Mouse (Mus musculus): Measurements from ENCODE around the gene 6820408C15Rik. TPM values are rescaled to one million over a fixed set of nuclear protein-coding genes. Genes with fewer than 3 reads are reported as not detected.

Gene 6820408C15Rik
- 8.1 and 8.5 TPM in 2 replicates for polyA plus RNA-seq (2012; rRNA removed)

DNA sequence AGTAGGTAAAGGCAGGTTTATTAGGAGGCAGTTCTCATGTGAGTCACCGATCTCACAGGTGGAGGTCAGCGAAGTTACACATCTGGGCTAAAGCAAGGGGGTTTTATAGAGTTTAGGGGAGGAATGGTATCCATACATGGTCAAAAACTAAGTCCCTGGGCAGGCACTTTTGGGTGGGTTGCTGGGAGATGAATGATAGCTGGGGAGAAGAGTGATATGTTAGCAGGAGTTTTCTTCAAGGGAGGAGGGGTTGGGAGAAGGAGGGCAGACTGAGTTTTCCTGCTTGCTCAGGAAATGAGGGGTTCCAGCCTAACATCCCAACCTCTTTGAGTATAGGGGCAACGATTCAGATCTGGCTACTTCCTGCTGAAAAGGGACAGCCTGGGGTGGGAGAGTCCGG lies at the start of gene 6820408C15Rik:
Gene 6820408C15Rik, plus strand, starts transcription at position 301 of the 400 bp plus-strand sequence.
- 20% methylated on average over 4 of the region's 4 CpGs for WGBS
- TF ChIP-seq CTCF (IDR thresholded peaks at IDR 0.05; ENCODE audit: insufficient read depth, low read length) (no peak), POLR2A (IDR thresholded peaks at IDR 0.05; ENCODE audit: borderline replicate concordance, extremely low read depth, low read depth, low read length) (no peak)
- peak within 1 kb of the TSS; percentile 87 for H3K4me3 ChIP-seq (replicated peaks; ENCODE audit: extremely low read depth, low read depth, low read length)
- DNase-seq, result no peak
- peaks cover 6% of the 10 kb centered on the region; the same call in 1 of the 2 replicates for H3K4me1 ChIP-seq (ENCODE audit: control insufficient read depth, insufficient read depth, low read length)

- no peak for TF ChIP-seq POLR2A (IDR thresholded peaks at IDR 0.05; ENCODE audit: borderline replicate concordance, extremely low read depth, low read depth, low read length)
- TF ChIP-seq CTCF (IDR thresholded peaks at IDR 0.05; ENCODE audit: insufficient read depth, low read length), result no peak
- DNase-seq, result no peak
- H3K4me1 ChIP-seq (ENCODE audit: control insufficient read depth, insufficient read depth, low read length), result peaks cover 4% of the 10 kb centered on the region; the same call in 1 of the 2 replicates
- 68% methylated on average over 5 of the region's 5 CpGs for WGBS
- H3K4me3 ChIP-seq (replicated peaks; ENCODE audit: extremely low read depth, low read depth, low read length), result no peak overlapping the region
These were observed 47.5 kb upstream of the 6820408C15Rik start for GRCm38 (mm10) chr2:152367917-152368316.

DNA sequence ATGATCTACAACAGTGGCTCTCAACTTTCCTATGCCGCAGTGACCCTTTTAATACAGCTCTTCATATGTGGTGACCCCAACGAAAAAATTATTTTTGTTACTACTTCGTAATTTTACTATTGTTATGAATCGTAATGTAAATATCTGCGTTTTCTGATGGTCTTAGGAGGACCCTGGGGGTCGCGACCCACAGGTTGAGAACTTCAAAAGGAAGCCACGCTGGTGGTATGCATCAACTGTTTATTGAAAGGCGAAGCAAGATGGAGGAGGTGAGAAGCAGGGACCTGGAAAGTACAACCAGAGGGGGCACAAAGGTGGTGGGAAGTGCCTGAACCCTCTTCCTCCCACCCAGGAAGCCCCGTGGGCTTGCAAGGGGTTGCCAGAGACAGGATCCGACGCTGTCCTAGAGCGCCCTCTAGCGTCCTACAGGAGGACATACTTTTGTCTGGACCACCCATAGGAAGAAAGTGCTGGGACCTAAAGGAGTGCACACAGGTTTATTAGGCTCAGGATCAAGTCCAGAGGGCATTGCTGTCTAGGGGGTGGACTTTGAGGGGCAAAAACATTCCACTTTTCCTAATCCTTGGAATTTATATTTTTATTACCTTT lies 46.8 kb upstream of the 6820408C15Rik start:
- Histone ChIP-seq H3K4me1 (ENCODE audit: control insufficient read depth, insufficient read depth, low read length) (peaks cover 2% of the 10 kb centered on the region; the same call in 1 of the 2 replicates), H3K4me3 (replicated peaks; ENCODE audit: extremely low read depth, low read depth, low read length) (no peak overlapping the region)
- peak; percentile 50 for DNase-seq
- WGBS, result 29% methylated on average over 14 of the region's 14 CpGs
- peak; percentile 94 for TF ChIP-seq CTCF (IDR thresholded peaks at IDR 0.05; ENCODE audit: insufficient read depth, low read length)
- no peak for TF ChIP-seq POLR2A (IDR thresholded peaks at IDR 0.05; ENCODE audit: borderline replicate concordance, extremely low read depth, low read depth, low read length)

GRCm38 (mm10) chr2:152372104-152372503 lies 43.3 kb upstream of the 6820408C15Rik start:
- DNase-seq, result no peak
- H3K4me3 ChIP-seq (replicated peaks; ENCODE audit: extremely low read depth, low read depth, low read length), result no peak overlapping the region
- H3K4me1 ChIP-seq (ENCODE audit: control insufficient read depth, insufficient read depth, low read length), result no peaks in the 10 kb centered on the region
- TF ChIP-seq CTCF (IDR thresholded peaks at IDR 0.05; ENCODE audit: insufficient read depth, low read length) (no peak), POLR2A (IDR thresholded peaks at IDR 0.05; ENCODE audit: borderline replicate concordance, extremely low read depth, low read depth, low read length) (no peak)
- 73% methylated on average over 7 of the region's 7 CpGs for WGBS

DNA sequence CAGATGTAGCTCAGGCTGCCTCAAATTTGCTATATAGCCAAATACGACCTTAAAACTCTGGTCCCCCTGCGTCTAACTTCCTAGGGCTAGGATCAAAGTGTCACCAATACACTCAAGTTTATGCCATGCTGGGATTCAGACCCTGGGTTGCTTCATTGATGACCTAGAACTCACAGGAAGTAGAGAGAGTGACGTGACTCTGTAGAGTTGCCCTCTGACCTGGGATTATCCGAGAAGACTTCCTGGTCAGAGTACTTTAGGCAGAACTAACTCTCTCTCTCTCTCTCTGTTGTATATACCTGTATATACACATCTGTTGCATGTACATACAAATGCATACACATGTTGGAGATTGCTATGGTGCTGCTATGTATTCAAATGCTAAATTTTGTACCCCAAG lies 42.7 kb upstream of the 6820408C15Rik start:
- WGBS, result 58% methylated on average over 4 of the region's 4 CpGs
- Histone ChIP-seq H3K4me1 (ENCODE audit: control insufficient read depth, insufficient read depth, low read length) (no peaks in the 10 kb centered on the region), H3K4me3 (replicated peaks; ENCODE audit: extremely low read depth, low read depth, low read length) (no peak overlapping the region)
- TF ChIP-seq POLR2A (IDR thresholded peaks at IDR 0.05; ENCODE audit: borderline replicate concordance, extremely low read depth, low read depth, low read length) (no peak), CTCF (IDR thresholded peaks at IDR 0.05; ENCODE audit: insufficient read depth, low read length) (no peak)
- DNase-seq, result no peak

GRCm38 (mm10) chr2:152373547-152373946 lies 41.8 kb upstream of the 6820408C15Rik start:
- H3K4me1 ChIP-seq (ENCODE audit: control insufficient read depth, insufficient read depth, low read length), result no peaks in the 10 kb centered on the region
- 68% methylated on average over 9 of the region's 9 CpGs for whole genome bisulfite sequencing
- no peak for DNase-seq
- no peak overlapping the region for H3K4me3 ChIP-seq (replicated peaks; ENCODE audit: extremely low read depth, low read depth, low read length)
- TF ChIP-seq POLR2A (IDR thresholded peaks at IDR 0.05; ENCODE audit: borderline replicate concordance, extremely low read depth, low read depth, low read length), result no peak
- TF ChIP-seq CTCF (IDR thresholded peaks at IDR 0.05; ENCODE audit: insufficient read depth, low read length), result no peak

DNA sequence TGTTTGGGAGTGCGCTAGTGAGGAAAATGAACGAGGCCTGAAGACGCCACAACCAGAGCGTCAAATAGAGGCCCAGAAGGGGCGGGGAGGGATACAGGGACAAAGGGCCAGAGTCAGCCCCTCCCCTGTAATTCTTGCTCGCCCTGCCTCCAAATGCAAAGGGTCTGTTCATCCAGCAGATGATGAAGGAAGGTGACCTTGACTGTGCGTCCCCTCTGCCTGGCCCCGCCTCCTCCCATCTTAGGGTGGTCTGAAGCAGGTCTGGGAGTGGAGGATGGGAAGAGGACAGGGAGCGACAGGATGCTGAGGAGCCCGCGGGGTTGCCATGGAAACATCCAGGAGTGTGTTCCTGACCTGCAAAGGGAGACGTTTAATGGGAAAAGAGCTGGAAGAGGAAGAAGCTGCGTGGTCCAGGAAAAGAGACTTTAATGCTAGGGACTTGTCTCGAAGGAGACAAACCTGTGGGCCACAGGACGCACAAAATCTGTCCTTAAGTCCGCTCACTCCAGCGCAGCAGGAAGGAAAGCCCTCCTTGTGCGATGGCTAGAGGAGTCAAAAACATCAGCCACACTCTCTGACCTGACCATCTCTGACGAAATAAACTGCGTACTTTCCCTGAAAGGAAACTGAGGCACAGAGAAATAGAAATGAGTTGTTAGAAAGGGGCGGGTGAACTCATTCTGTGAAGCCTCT lies 39.6 kb upstream of the 6820408C15Rik start:
- TF ChIP-seq POLR2A (IDR thresholded peaks at IDR 0.05; ENCODE audit: borderline replicate concordance, extremely low read depth, low read depth, low read length) (no peak), CTCF (IDR thresholded peaks at IDR 0.05; ENCODE audit: insufficient read depth, low read length) (no peak)
- no peak overlapping the region for H3K4me3 ChIP-seq (replicated peaks; ENCODE audit: extremely low read depth, low read depth, low read length)
- H3K4me1 ChIP-seq (ENCODE audit: control insufficient read depth, insufficient read depth, low read length), result no peaks in the 10 kb centered on the region
- 14% methylated on average over 21 of the region's 21 CpGs for WGBS
- no peak for DNase-seq

DNA sequence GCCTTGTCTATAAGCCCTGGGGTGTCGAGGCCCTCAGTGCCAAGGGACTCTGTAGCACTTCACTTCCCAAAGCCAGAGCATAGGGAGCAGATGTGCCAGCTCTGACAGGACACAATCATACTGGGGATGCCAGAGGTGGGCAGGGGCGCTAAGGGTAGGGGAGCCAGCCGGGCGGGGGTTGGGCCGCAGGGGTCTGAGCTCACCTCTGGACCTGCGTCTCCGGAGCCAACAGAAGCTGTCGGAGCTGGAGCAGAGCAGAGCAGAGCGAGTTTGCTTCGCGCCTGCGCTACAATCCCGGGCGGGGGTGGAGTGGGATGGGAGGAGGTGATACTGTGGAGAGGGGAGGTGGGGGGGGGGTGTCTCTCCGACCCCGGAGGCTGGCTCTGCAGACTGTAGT lies 39.0 kb upstream of the 6820408C15Rik start, which contains the start of gene Nrsn2:
Gene Nrsn2, minus strand, starts transcription at position 294 of the 397 bp plus-strand sequence.
- TF ChIP-seq CTCF (IDR thresholded peaks at IDR 0.05; ENCODE audit: insufficient read depth, low read length) (no peak), POLR2A (IDR thresholded peaks at IDR 0.05; ENCODE audit: borderline replicate concordance, extremely low read depth, low read depth, low read length) (no peak)
- no peak for DNase-seq
- Histone ChIP-seq H3K4me1 (ENCODE audit: control insufficient read depth, insufficient read depth, low read length) (no peaks in the 10 kb centered on the region), H3K4me3 (replicated peaks; ENCODE audit: extremely low read depth, low read depth, low read length) (no peak within 1 kb of the TSS)
- whole genome bisulfite sequencing, result 11% methylated on average over 16 of the region's 16 CpGs

DNA sequence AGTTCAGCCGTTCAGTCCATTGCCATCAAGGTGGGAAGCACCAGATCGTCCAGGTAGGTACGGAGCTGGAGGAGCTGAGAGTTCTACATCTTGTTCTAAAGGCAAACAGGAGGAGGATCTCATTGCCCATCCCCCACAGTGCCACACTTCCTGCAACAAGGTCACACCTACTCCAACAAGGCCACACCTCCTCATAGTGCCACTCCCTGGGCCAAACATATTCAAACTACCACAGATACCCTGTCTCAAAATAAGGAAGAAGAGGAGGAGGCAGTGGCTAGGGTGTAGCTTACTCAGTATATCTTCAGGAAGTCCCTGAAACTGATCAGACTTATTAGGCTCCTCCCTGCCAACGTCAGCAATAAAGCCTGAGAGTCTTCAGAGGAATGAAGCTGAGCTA lies 31.2 kb upstream of the 6820408C15Rik start:
- WGBS, result 80% methylated on average over 4 of the region's 4 CpGs
- no peak for DNase-seq
- no peak overlapping the region for H3K4me3 ChIP-seq (replicated peaks; ENCODE audit: extremely low read depth, low read depth, low read length)
- no peak for TF ChIP-seq CTCF (IDR thresholded peaks at IDR 0.05; ENCODE audit: insufficient read depth, low read length)
- no peak for TF ChIP-seq POLR2A (IDR thresholded peaks at IDR 0.05; ENCODE audit: borderline replicate concordance, extremely low read depth, low read depth, low read length)
- no peaks in the 10 kb centered on the region for H3K4me1 ChIP-seq (ENCODE audit: control insufficient read depth, insufficient read depth, low read length)

DNA sequence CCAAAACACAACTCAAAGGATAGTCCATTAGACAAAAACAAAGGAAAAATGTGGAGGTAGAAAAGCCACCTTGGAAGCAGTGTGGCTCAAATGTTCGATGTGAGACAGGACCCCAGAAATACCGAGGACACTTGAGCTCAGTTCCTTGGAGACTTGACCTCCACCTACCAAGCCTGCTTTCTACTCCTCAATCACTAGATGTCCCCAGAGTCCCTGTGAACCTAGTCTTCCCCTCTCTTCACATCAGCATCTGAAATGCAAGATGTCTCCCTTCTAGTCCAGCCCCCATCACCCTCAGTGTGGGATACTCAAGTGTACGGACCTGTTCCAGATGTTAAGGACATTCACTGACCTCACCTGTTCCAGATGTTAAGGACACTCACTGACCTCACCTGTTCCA lies 22.6 kb upstream of the 6820408C15Rik start:
- Histone ChIP-seq H3K4me1 (ENCODE audit: control insufficient read depth, insufficient read depth, low read length) (no peaks in the 10 kb centered on the region), H3K4me3 (replicated peaks; ENCODE audit: extremely low read depth, low read depth, low read length) (no peak overlapping the region)
- TF ChIP-seq CTCF (IDR thresholded peaks at IDR 0.05; ENCODE audit: insufficient read depth, low read length) (peak; percentile 49), POLR2A (IDR thresholded peaks at IDR 0.05; ENCODE audit: borderline replicate concordance, extremely low read depth, low read depth, low read length) (no peak)
- WGBS, result 15% methylated on average over 3 of the region's 3 CpGs
- no peak for DNase-seq

All from lung, adult 2 months (tissue).